Mouse (Mus musculus): ENCODE data around the gene Rassf3.

Gene Rassf3

GRCm38 (mm10) chr10:121492608-121493315, 16.6 kb upstream of the Rassf3 start:
- no peak for DNase-seq (ENCODE audit: low spot score in 2 of 2)

- no peak for DNase-seq (ENCODE audit: low spot score in 2 of 2)
Measured at GRCm38 (mm10) chr10:121489941-121490340, 13.8 kb upstream of the Rassf3 start.

GRCm38 (mm10) chr10:121488623-121489299, 12.6 kb upstream of the Rassf3 start:
- DNase-seq (ENCODE audit: low spot score in 2 of 2), result peak in 1 of 2 experiments; percentile 68

GRCm38 (mm10) chr10:121487716-121488115, 11.6 kb upstream of the Rassf3 start:
- DNase-seq (ENCODE audit: low spot score in 2 of 2), result no peak

- no peak for DNase-seq (ENCODE audit: low spot score in 2 of 2)
Measured at GRCm38 (mm10) chr10:121486350-121486749, 10.2 kb upstream of the Rassf3 start.

GRCm38 (mm10) chr10:121483364-121483763, 7.2 kb upstream of the Rassf3 start:
- DNase-seq (ENCODE audit: low spot score in 2 of 2), result no peak

GRCm38 (mm10) chr10:121481141-121481540, 5.0 kb upstream of the Rassf3 start:
- DNase-seq (ENCODE audit: low spot score in 2 of 2), result no peak

- no peak for DNase-seq (ENCODE audit: low spot score in 2 of 2)
Measured at GRCm38 (mm10) chr10:121479987-121480386, 3.8 kb upstream of the Rassf3 start.

- no peak for DNase-seq (ENCODE audit: low spot score in 2 of 2)
Measured at GRCm38 (mm10) chr10:121477433-121477832, 1.3 kb upstream of the Rassf3 start.

GRCm38 (mm10) chr10:121476968-121477337, 806 bp upstream of the Rassf3 start:
- DNase-seq (ENCODE audit: low spot score in 2 of 2), result no peak

GRCm38 (mm10) chr10:121475672-121476146, 438 bp downstream of the Rassf3 start:
- DNase-seq (ENCODE audit: low spot score in 2 of 2), result peak; percentile 74 to 77

GRCm38 (mm10) chr10:121475101-121475671, 961 bp downstream of the Rassf3 start:
- DNase-seq (ENCODE audit: low spot score in 2 of 2), result peak in 1 of 2 experiments; percentile 36

GRCm38 (mm10) chr10:121474288-121474687, 1.9 kb downstream of the Rassf3 start:
- DNase-seq (ENCODE audit: low spot score in 2 of 2), result no peak

- DNase-seq (ENCODE audit: low spot score in 2 of 2), result peak; percentile 40 to 50
Measured at GRCm38 (mm10) chr10:121473723-121474215, 2.4 kb downstream of the Rassf3 start.

GRCm38 (mm10) chr10:121472593-121473217, 3.4 kb downstream of the Rassf3 start:
- DNase-seq (ENCODE audit: low spot score in 2 of 2), result no peak

GRCm38 (mm10) chr10:121471570-121472197, 4.5 kb downstream of the Rassf3 start:
- no peak for DNase-seq (ENCODE audit: low spot score in 2 of 2)

- no peak for DNase-seq (ENCODE audit: low spot score in 2 of 2)
Measured at GRCm38 (mm10) chr10:121469625-121470024, 6.5 kb downstream of the Rassf3 start.

- DNase-seq (ENCODE audit: low spot score in 2 of 2), result no peak
Measured at GRCm38 (mm10) chr10:121468985-121469384, 7.2 kb downstream of the Rassf3 start.

GRCm38 (mm10) chr10:121468261-121468660, 7.9 kb downstream of the Rassf3 start:
- DNase-seq (ENCODE audit: low spot score in 2 of 2), result no peak

- DNase-seq (ENCODE audit: low spot score in 2 of 2), result no peak
Measured at GRCm38 (mm10) chr10:121467792-121468191, 8.4 kb downstream of the Rassf3 start.

GRCm38 (mm10) chr10:121467016-121467415, 9.1 kb downstream of the Rassf3 start:
- DNase-seq (ENCODE audit: low spot score in 2 of 2), result no peak

GRCm38 (mm10) chr10:121465033-121465432, 11.1 kb downstream of the Rassf3 start:
- no peak for DNase-seq (ENCODE audit: low spot score in 2 of 2)
